Comparison of ENCODE assay signal across 8 mouse cellular contexts in the genomic region with DNA sequence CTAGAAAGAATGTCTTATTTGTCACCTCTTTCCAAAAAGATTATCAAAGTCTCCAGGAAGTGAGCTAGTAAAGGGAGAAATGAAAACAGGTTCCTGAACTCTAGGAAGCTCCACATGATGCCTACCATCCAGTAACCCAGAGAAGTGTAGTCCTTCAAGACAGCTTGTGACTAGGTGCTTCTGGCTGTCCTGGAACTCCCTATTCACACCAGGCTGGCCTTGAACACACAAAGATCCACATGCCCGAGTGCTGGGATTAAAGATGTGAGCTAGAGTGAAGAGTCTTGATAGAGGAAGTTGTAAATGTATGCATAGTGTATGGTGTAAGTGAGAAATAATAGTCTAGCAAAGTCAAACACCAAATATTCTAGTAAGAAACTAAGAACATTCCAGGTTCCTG. TPM values are rescaled to one million over a fixed set of nuclear protein-coding genes. Genes with fewer than 3 reads are reported as not detected.
DNase-seq lines count a peak whose midpoint lies in the region; ATAC-seq and TF ChIP-seq lines count a peak whose summit lies in the region.

No protein-coding gene starts in this region.

- no peaks in the 10 kb centered on the region for H3K9me3 ChIP-seq in embryonic facial prominence, embryonic 13.5 days
- no peaks in the 10 kb centered on the region for H3K9me3 ChIP-seq in neural tube, embryonic 12.5 days

- WGBS in embryonic facial prominence, embryonic 13.5 days = 32% methylated on average over 1 of the region's 1 CpGs
- 24% methylated on average over 1 of the region's 1 CpGs for WGBS in neural tube, embryonic 12.5 days

- TF ChIP-seq CTCF in left cerebral cortex, adult 2 months (IDR thresholded peaks at IDR 0.05) = no peak

- peak overlapping the region; percentile 56 for H3K9ac ChIP-seq in embryonic facial prominence, embryonic 13.5 days
- H3K9ac ChIP-seq in neural tube, embryonic 12.5 days = no peak overlapping the region

- H3K27me3 ChIP-seq in embryonic facial prominence, embryonic 13.5 days = no peaks in the 10 kb centered on the region
- no peaks in the 10 kb centered on the region for H3K27me3 ChIP-seq in neural tube, embryonic 12.5 days (replicated peaks)

- peak overlapping the region; percentile 87 for H3K4me2 ChIP-seq in embryonic facial prominence, embryonic 13.5 days
- peak overlapping the region; percentile 84 for H3K4me2 ChIP-seq in neural tube, embryonic 12.5 days (replicated peaks)

- no peak overlapping the region for H3K27ac ChIP-seq in left cerebral cortex, adult 2 months
- H3K27ac ChIP-seq in embryonic facial prominence, embryonic 13.5 days = no peak overlapping the region
- no peak overlapping the region for H3K27ac ChIP-seq in neural tube, embryonic 12.5 days

- intact Hi-C loops in left cerebral cortex, adult 2 months (cut with DNase I) = loop anchor here (2.0 kb wide), 1 partner anchor 116 kb away; no protein-coding TSS in a partner anchor
- intact Hi-C loops in left cerebral cortex, postnatal 25 days (cut with DNase I) = loop anchor here (5.0 kb wide), 1 partner anchor 65 kb away; no protein-coding TSS in a partner anchor

- peaks cover 12% of the 10 kb centered on the region for H3K4me1 ChIP-seq in embryonic facial prominence, embryonic 13.5 days
- peaks cover 12% of the 10 kb centered on the region for H3K4me1 ChIP-seq in neural tube, embryonic 12.5 days

- no peak for ATAC-seq in embryonic facial prominence, embryonic 13.5 days (ENCODE audit: insufficient number of reproducible peaks, insufficient read depth, low FRiP score, low TSS enrichment, low read depth)
- no peak for ATAC-seq in neural tube, embryonic 12.5 days (ENCODE audit: low FRiP score, low read depth)

- H3K4me3 ChIP-seq in left cerebral cortex, adult 2 months = peak overlapping the region; percentile 99
- H3K4me3 ChIP-seq in embryonic facial prominence, embryonic 13.5 days = peak overlapping the region; percentile 98
- H3K4me3 ChIP-seq in neural tube, embryonic 12.5 days = peak overlapping the region; percentile 18; the same call in 1 of the 2 replicates

- H3K36me3 ChIP-seq in embryonic facial prominence, embryonic 13.5 days = peaks cover 9% of the 10 kb centered on the region
- peaks cover 3% of the 10 kb centered on the region; the same call in 1 of the 2 replicates for H3K36me3 ChIP-seq in neural tube, embryonic 12.5 days

- no peak for DNase-seq in left cerebral cortex, adult 2 months (ENCODE audit: extremely low spot score in 1 of 2, low spot score in 2 of 2)
- DNase-seq in left cerebral cortex, adult 9 months (ENCODE audit: low spot score in 2 of 2) = no peak
- DNase-seq in induced T-regulatory cell, adult 2 months (ENCODE audit: low read depth) = peak; percentile 29
- no peak for DNase-seq in urinary bladder, adult 18-20 months (ENCODE audit: low spot score in 2 of 2)
- no peak for DNase-seq in left cerebral cortex, postnatal 25 days (ENCODE audit: low spot score in 2 of 2)
- no peak for DNase-seq in right cerebral cortex, postnatal 36 days (ENCODE audit: low spot score in 2 of 2)

RNA-seq across cellular contexts. Expression of a gene that starts 2.6 kb away (rescaled TPM):
- 10 to 100 TPM; 37.4 to 41.0 TPM for total RNA-seq in left cerebral cortex, adult 2 months (2021)
- 6.3 and 7.5 TPM in 2 replicates for polyA plus RNA-seq in embryonic facial prominence, embryonic 13.5 days (2015; fragmentation: Nextera tagmentation; extraction: Ambion mirVana)
- 9.6 and 14.1 TPM in 2 replicates for polyA plus RNA-seq in neural tube, embryonic 12.5 days (2016; fragmentation: Nextera tagmentation; extraction: Ambion mirVana)
- total RNA-seq in left cerebral cortex, postnatal 25 days (2021) = 10 to 100 TPM; 35.0 to 41.9 TPM

Comparison
In these comparisons a context has a peak if more than half of its experiments do, and no peak if none do; other contexts are left out.
1. H3K4me3 ChIP-seq: peak in every context shown above with its lines; median percentile 99 in left cerebral cortex, adult 2 months; 98 in embryonic facial prominence, embryonic 13.5 days; 18 in neural tube, embryonic 12.5 days.